Comparison of ENCODE assay signal across 11 mouse cellular contexts in genomic region chr13:109547006-109547587, GRCm38 (mm10).
DNase-seq lines count a peak whose midpoint lies in the region; TF ChIP-seq lines count a peak whose summit lies in the region.
"Had no signal": no experiment of that assay in that cellular context is flagged by ENCODE, and none has a peak within 500 bp of the region (broad histone marks: within the 10 kb centered on the region; RNA-seq: fewer than 3 reads in every experiment).

No protein-coding gene starts in this region.

- TF ChIP-seq CTCF in MEL (IDR thresholded peaks at IDR 0.05 in 2 of 3, conservative IDR thresholded peaks at IDR 0.05 in 1 of 3; ENCODE audit: control insufficient read depth in 1 of 3, insufficient read depth in 1 of 3, low read depth in 2 of 3, low read length in 3 of 3, poor library complexity in 1 of 3, severe bottlenecking in 1 of 3), result no peak

- no peak overlapping the region for H3K9ac ChIP-seq in MEL (ENCODE audit: control insufficient read depth, low read depth, low read length, poor library complexity, severe bottlenecking)
- H3K9ac ChIP-seq: liver, embryonic 12.5 days; neural tube, embryonic 13.5 days had no signal

- no peak overlapping the region for H3K4me3 ChIP-seq in MEL (ENCODE audit: control insufficient read depth in 1 of 2, insufficient read depth in 1 of 2, low read depth in 2 of 2, low read length in 2 of 2)
- peak overlapping the region; percentile 33 for H3K4me3 ChIP-seq in megakaryocyte, embryonic 14.5 days (replicated peaks)
- H3K4me3 ChIP-seq: erythroblast, embryonic 14.5 days; liver, embryonic 12.5 days; neural tube, embryonic 13.5 days had no signal

- H3K36me3 ChIP-seq in MEL (ENCODE audit: control insufficient read depth in 1 of 2, insufficient read depth in 2 of 2, low read length in 2 of 2), result peaks cover 0 to 2% of the 10 kb centered on the region in 2 experiments; a peak in 2 of 4 replicates
- no peaks in the 10 kb centered on the region for H3K36me3 ChIP-seq in megakaryocyte, embryonic 14.5 days (replicated peaks; ENCODE audit: low read length)
- H3K36me3 ChIP-seq: liver, embryonic 12.5 days; neural tube, embryonic 13.5 days had no signal

- peaks cover 2 to 8% of the 10 kb centered on the region in 2 experiments; a peak in 3 of 4 replicates for H3K27me3 ChIP-seq in MEL (ENCODE audit: control insufficient read depth in 1 of 2, insufficient read depth in 2 of 2, low read length in 2 of 2)
- H3K27me3 ChIP-seq in megakaryocyte, embryonic 14.5 days (replicated peaks), result no peaks in the 10 kb centered on the region
- H3K27me3 ChIP-seq: liver, embryonic 12.5 days; neural tube, embryonic 13.5 days had no signal

- no peak for TF ChIP-seq EP300 in MEL (IDR thresholded peaks at IDR 0.05; ENCODE audit: low read depth in 1 of 2, low read length in 2 of 2)

- no peak for TF ChIP-seq RAD21 in MEL (IDR thresholded peaks at IDR 0.05; ENCODE audit: low read depth, low read length)

- no peaks in the 10 kb centered on the region for H3K79me2 ChIP-seq in MEL (ENCODE audit: control insufficient read depth, insufficient read depth, low read length, poor library complexity)

- DNase-seq in kidney, adult 18-20 months, result peak; percentile 42
- DNase-seq in kidney, adult 11 months, result no peak
- DNase-seq in MEL (ENCODE audit: low read depth, low spot score), result peak; percentile 10
- peak; percentile 29 for DNase-seq in cerebellum, adult 8-10 months
- no peak for DNase-seq in urinary bladder, postnatal 4 days (ENCODE audit: low spot score in 2 of 2)
- DNase-seq in right cerebral cortex, postnatal 36 days (ENCODE audit: low spot score in 2 of 2), result no peak

- no peak for TF ChIP-seq POLR2A in MEL (IDR thresholded peaks at IDR 0.05; ENCODE audit: control insufficient read depth in 1 of 2, insufficient read depth in 1 of 2, low read depth in 1 of 2, low read length in 2 of 2, poor library complexity in 1 of 2)

- no peaks in the 10 kb centered on the region for H3K9me3 ChIP-seq in MEL (replicated peaks; ENCODE audit: insufficient read depth, low read length)
- no peaks in the 10 kb centered on the region for H3K9me3 ChIP-seq in megakaryocyte, embryonic 14.5 days
- H3K9me3 ChIP-seq: liver, embryonic 12.5 days; neural tube, embryonic 13.5 days had no signal

- H3K27ac ChIP-seq in MEL (ENCODE audit: control insufficient read depth, low read depth, low read length), result no peak overlapping the region
- H3K27ac ChIP-seq: liver, embryonic 12.5 days; macrophage had no signal

- peaks cover 0 to 3% of the 10 kb centered on the region in 2 experiments; a peak in 1 of 4 replicates for H3K4me1 ChIP-seq in MEL (ENCODE audit: control insufficient read depth in 1 of 2, insufficient read depth in 2 of 2, low read length in 2 of 2)
- H3K4me1 ChIP-seq in megakaryocyte, embryonic 14.5 days, result peaks cover 5% of the 10 kb centered on the region
- H3K4me1 ChIP-seq: liver, embryonic 12.5 days had no signal

TF ChIP-seq in MEL, 35 proteins besides CTCF, POLR2A, EP300 and RAD21:
- TF ChIP-seq SMC3 (IDR thresholded peaks at IDR 0.05; ENCODE audit: low read depth, low read length) (no peak), POLR2AphosphoS2 (IDR thresholded peaks at IDR 0.05; ENCODE audit: low read length) (no peak), ELF1 (IDR thresholded peaks at IDR 0.05; ENCODE audit: low read depth, low read length) (no peak), ZNF384 (IDR thresholded peaks at IDR 0.05; ENCODE audit: low read depth, low read length) (no peak), CHD1 (IDR thresholded peaks at IDR 0.05; ENCODE audit: low read depth, low read length) (no peak), KAT2A (conservative IDR thresholded peaks at IDR 0.05; ENCODE audit: low read depth, low read length) (no peak), ZMIZ1 (IDR thresholded peaks at IDR 0.05; ENCODE audit: low read depth, low read length) (no peak), CHD2 (IDR thresholded peaks at IDR 0.05; ENCODE audit: low read length) (no peak), MAFK (IDR thresholded peaks at IDR 0.05; ENCODE audit: borderline replicate concordance, low read depth, low read length) (no peak), NELFE (IDR thresholded peaks at IDR 0.05; ENCODE audit: low read depth, low read length) (no peak), MYC (IDR thresholded peaks at IDR 0.05; ENCODE audit: low read depth, low read length) (no peak), RCOR1 (IDR thresholded peaks at IDR 0.05; ENCODE audit: low read depth, low read length) (no peak), NRF1 (IDR thresholded peaks at IDR 0.05; ENCODE audit: insufficient read depth, low read depth, low read length, poor library complexity, severe bottlenecking) (no peak), MAZ (IDR thresholded peaks at IDR 0.05; ENCODE audit: low read depth, low read length) (no peak)

Comparison
In these comparisons a context has a peak if more than half of its experiments do, and no peak if none do; other contexts are left out.
1. DNase-seq: peak in kidney, adult 18-20 months (single experiment), MEL (single experiment) and cerebellum, adult 8-10 months (single experiment); none in kidney, adult 11 months (single experiment), urinary bladder, postnatal 4 days (0 of 2) and right cerebral cortex, postnatal 36 days (0 of 2).